Mouse (Mus musculus) kidney, postnatal 36 days (tissue): Measurements from ENCODE around the gene Tecpr2.

ENCODE experiments used
- DNase-seq, 2 experiments: peaks; one replicate each; pipeline ENCODE4 v3.0.0; 2021 to 2022; ENCODE audit warnings: mixed read lengths in 2 of 2

The Tecpr2 gene

DNA sequence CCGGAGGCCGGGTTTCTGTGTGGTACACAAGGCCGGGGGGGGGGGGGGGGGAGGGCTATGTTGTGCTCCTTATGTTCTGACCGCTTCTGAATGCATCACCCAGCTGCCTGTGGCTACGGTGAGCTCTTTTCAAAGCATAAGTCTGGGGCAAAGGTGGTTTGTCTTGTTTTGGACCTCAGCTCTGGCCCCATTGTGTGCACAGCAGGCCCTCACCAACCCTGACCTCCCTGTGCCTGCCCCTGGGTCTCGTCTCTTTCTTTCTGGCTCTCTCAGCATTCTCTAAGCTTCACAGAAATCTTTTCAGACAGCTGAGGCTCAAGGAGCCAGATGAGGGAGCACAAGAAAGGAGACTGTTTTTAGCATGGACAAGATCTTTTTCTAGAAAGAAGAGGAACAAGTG lies 23.5 kb upstream of the Tecpr2 start:
- no peak for DNase-seq

DNA sequence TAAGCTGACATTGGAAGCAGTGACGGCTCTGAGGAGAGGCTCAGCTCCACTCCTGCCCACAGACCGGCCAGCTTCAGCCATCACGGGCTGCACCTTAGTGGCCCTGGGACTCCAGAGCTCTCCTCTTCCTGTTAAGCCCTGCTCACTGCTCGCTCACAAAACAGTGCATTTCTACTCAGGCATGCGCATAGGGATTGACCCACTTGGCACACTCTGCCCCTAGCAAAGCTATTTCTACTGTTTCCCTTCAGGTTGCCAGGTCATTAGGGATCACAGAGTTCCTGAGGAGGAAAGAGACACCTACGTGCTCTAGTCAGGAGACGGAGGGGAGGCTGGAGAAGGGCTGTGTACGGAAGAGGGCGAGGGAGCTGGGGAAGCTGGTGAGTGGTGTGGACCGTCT lies 23.1 kb upstream of the Tecpr2 start:
- DNase-seq = peak in 1 of 2 experiments; percentile 16

- DNase-seq = no peak
These were observed 19.0 kb upstream of the Tecpr2 start for GRCm38 (mm10) chr12:110870107-110870506.

DNA sequence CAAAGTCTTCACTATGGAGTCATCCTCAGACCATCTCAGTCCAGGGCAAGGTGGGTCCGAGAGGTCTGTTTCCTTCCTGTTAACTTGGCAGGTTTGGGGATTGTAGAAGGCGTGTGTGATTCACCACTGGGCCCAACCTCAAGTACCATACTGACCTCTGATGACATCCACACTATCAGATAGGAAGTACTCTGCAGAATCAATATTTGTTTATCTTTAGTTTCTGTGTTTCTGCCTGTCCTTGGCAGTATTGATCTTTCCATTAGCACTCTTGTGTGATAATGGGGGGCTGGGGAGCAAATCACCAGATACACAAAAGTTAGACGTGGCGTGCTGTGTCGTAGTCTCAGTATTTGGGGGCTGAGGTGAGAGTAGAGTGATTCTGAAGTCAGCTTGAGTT lies 17.8 kb upstream of the Tecpr2 start:
- DNase-seq = no peak

DNA sequence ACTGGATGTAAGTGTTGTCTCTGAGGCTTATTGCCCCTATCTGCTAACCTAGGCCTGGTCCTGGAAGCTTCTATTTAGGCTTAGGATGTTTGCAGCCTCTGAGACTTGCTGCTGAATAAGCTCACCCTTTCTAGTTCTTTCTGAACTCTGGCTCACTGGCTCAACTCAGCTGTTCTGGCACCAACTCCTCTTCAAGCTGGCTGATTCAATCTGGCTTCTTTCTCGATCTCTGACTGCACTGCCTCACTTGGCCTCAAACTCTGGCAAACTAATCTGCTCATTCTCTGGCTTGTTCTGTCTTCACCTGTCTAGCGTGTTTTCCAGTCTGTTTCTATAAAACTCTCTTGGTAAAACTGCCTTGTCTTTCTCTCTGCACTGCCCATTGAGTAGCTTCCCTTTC lies 13.7 kb upstream of the Tecpr2 start:
- DNase-seq = no peak

GRCm38 (mm10) chr12:110882291-110882690 lies 6.8 kb upstream of the Tecpr2 start:
- peak in 1 of 2 experiments; percentile 57 for DNase-seq

DNA sequence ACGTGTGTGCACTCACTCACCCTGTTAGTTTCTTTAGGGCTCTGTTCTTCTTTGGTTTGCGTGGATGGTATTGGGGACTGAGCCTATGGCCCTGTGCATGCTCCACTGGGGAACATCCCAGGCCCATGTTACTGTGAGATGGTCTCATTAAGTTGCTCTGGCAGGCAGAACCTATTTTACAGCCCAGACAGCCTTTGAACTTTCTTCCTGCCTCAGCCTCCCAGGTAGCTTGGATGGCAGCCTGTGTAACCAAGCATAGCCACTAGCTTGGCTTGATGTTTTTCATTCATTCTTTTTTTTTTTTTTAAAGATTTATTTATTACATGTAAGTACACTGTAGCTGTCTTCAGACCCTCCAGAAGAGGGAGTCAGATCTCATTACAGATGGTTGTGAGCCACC lies 3.8 kb upstream of the Tecpr2 start:
- DNase-seq = peak; percentile 55 to 66

DNA sequence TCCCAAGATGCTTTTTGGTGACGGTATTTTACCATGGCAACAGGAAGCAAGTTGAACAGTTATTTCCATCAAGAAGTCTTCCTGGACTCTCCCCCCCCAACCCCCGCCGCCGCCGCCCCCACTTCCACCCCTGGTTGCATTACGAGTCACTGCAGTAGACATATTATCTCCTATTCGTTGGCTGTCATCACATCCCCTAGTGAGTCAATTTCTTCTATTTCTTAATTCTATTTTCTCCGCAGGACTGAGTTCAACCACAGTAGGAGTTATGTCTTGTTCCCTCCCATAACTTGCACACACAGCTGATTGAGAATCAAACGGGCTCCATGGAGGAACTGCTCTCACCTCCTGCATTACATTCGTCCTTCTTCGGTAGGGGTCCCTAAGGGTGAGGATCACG lies 958 bp upstream of the Tecpr2 start:
- no peak for DNase-seq

- peak in 1 of 2 experiments; percentile 9 for DNase-seq
These were observed 458 bp upstream of the Tecpr2 start for GRCm38 (mm10) chr12:110888606-110889005.

- DNase-seq = no peak
These were observed 2.8 kb downstream of the Tecpr2 start for GRCm38 (mm10) chr12:110891887-110892286.

DNA sequence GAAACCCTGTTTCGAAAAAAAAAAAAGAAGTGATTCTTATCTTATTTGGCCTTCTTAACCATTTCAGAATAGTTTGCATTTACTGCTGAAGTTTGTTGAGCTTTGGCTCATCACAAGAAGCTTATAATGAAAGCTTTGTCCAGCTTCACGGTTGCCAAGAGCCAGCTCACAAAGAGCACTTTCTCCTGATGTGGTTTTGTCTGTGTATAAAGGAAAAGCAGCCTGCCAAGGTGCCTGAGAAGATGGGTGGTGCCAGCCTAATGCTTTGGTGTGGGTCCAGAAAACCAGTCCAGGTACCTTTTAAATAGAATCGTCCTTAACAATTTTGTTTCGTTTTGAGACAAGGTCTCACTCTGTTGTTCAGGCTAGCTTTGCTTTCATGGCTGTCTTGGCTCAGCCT lies 13.0 kb downstream of the Tecpr2 start:
- no peak for DNase-seq

GRCm38 (mm10) chr12:110903536-110903935 lies 14.5 kb downstream of the Tecpr2 start:
- peak; percentile 27 to 69 for DNase-seq

- DNase-seq = no peak
These were observed 18.8 kb downstream of the Tecpr2 start for GRCm38 (mm10) chr12:110907845-110908244.

GRCm38 (mm10) chr12:110909962-110910361 lies 20.9 kb downstream of the Tecpr2 start:
- DNase-seq = no peak

- DNase-seq = no peak
These were observed 26.7 kb downstream of the Tecpr2 start for GRCm38 (mm10) chr12:110915761-110916160.

DNA sequence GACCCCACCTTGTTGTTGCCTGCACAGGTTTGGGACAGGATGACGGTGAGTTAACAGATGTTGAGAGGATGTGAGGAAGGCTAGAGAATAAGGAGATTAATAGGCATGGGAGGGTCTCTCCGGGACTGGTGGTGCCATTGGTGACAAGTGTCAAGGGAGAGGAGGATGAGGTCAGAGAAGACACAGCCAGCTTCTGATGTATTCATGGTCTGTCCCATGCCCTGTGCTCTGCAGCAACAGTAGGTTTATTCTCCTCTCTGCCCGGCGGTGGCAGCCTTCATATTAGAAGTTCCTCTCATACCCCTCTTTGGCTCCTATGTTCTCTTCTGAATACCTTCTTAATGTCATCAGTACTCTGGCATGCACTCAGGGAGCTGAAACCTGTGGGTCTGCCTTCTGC lies 31.2 kb downstream of the Tecpr2 start:
- DNase-seq = no peak

DNA sequence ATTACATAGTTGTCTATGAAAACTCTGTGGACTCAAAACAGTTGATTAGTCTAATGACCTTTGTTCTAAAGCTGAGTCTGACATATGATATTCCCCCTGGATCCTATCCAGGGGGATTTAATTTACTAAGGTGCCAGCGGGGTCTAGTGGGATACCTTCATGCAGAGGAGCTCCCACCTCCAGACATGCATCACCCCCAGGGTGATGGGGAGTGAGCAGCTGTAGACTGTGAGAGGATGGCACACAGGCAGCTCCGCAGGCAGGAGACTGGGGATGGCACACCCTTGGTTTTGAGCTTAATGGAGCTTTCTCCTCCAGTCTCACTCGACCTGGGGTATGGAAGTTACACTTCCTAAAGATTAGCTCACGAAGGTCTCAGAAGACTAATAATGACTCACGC lies 32.5 kb downstream of the Tecpr2 start:
- no peak for DNase-seq

- no peak for DNase-seq
These were observed 43.8 kb downstream of the Tecpr2 start for GRCm38 (mm10) chr12:110932820-110933219.

- peak; percentile 87 to 91 for DNase-seq
These were observed 47.0 kb downstream of the Tecpr2 start for GRCm38 (mm10) chr12:110935983-110936620.

GRCm38 (mm10) chr12:110937496-110937895 lies 48.4 kb downstream of the Tecpr2 start:
- no peak for DNase-seq

DNA sequence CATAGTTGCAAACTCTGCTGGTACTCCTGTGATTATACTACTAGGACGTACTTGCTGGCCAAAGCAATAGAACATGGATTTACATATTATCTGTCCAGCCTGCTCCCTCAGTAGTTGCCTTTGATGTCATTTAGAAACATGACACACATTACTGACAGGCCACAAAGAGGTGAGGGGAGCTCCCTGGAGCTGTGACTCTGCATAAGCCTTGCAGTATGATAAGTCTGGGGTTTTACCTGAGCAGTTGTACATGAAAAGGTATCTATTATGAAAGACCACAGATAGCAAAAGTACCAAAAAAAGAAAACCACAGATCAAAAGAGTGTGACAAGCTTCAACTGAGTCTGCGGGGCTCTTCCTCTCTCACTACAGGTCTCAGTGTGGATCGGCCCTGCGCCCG lies 50.3 kb downstream of the Tecpr2 start:
- no peak for DNase-seq

DNA sequence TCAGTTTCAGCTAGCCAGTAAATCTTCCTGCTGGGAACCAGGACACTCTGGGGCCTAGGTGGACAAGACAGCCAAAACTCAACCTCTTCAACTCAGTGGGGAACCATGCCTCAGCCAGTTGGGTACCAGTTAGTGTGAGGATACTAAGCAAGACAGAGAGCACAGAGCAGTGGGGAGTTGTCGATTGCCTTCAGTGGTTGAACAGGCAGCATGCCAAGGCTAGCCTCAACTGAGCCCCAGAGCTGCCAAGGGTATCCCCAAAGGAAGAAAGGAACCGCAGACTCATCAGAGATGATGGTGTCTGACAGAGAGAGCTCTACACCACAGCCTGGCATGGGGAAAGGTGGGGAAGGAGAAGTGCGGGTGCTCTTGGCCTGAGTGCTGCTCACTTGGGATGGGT lies 51.8 kb downstream of the Tecpr2 start:
- DNase-seq = no peak

DNA sequence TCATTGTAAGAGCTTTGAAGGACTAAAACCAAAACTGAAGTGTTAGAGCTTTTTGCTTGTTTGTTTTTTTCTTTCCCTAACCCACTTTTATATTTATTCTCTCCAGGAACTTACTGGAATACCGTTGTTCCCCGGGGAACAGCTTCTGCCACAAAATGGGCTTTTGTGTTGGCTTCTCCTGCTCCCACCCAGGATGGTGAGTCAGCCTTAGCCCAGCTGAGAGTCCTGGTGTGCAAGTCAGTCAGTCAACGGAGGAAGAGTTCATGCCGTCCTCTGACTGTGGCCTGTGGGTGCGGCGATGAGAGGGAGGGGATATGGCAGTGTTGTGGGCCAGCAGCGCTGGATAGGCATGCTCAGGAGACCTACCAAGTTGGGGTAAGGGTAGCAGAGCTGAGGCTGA lies 57.2 kb downstream of the Tecpr2 start:
- DNase-seq = no peak

DNA sequence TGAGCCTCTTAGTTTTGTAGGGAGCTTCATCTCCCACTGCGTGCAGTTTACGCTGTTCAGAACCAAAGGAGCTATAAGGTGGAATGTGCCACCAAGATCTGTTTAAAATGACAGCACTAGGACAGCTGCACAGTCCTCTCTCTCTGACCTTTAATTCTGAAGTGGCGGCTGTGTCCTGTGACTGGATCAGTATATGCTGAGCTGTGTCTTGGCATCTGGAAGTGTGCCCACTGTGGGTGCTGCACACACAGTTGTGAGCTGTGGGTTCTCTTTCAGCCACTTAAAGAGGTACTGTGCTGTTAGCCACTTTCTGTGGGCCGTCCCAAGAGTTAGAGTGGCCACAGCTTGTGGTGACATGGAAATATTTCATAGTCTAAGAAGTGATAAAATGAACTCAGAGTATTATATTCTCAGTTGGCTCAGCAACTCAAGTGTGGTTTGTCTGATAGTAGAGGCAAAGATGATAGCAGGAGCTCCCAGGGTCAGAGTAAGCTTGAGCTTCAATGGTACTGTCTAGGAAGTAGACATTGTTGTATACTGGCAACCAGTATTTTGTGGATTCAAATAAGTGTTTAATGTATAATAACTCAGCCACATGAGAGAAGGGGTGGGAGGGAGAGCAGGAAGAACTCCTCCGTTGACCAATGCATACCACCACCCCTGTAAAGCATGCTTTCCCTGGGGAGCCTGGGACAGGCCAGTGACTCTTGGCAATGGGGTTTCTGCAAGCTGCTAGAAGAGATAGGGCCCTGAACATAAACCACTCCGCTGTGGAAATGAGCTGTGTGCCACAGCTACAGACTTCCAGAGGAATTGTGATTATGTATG lies 59.2 kb downstream of the Tecpr2 start:
- DNase-seq = no peak

DNA sequence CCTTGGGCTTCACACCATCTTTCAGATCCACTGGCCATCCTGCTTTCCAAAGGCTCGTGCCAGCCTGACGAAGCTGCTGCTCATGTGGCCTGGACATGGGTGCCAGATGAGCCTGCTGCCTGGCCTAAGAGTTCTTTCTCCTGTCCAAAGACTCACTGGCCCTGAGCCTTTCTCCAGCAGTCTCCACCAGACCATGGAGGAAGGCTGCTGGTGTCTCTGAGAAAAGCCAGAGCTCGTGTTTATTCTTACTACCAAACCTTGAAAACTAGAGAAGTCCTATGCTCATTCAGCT lies 59.8 kb downstream of the Tecpr2 start:
- DNase-seq = no peak
